Mouse (Mus musculus) kidney, adult 18-20 months (tissue): ENCODE results near the gene Dhx34.

Experiments used
- DNase-seq: peaks from one replicate; pipeline ENCODE4 v3.0.0; 2021

The Dhx34 gene

DNA sequence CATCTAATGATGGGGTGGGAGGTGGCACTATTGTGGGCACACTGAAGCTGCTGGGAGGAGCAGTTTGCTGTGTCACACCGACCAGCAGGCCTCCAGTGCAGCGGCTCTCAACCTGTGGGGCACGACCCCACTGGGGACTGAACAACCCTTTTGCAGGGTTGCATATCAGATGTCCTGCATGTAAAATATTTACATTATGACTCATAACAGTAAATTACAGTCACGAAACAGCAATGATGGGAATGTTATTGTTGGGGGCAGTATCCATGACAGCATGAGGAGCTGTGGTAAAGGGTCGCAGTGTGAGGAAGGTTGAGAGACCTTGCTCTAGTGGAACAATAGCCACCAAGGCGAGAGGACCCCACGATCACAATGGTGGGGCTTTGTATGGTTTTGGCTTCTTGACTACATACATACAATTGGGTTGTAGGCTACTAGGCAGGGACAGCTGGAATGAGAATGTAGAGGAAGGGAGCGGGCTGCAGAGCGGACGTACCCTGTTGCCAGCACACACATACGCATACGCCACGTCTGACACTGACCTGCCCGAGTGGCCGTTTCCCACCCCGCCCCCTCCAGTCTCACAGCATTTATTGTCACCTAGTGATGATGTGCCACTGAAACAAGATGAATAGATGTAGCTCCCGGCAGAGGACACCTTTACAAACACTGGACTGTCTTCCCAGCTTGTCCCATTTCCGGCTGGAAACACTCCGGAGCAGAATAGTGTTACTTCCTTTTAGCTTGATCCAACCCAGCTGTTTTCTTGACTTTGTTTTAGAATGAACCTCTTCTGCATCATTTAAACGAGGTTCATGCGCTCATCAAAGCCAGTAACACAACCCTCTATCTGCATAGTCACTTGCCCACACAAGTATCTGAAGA is 12.8 kb downstream of the Dhx34 start:
- no peak for DNase-seq

- DNase-seq, result no peak
Observed at GRCm38 (mm10) chr7:16207496-16207895, 14.3 kb downstream of the Dhx34 start.

GRCm38 (mm10) chr7:16207076-16207475 is 14.8 kb downstream of the Dhx34 start:
- no peak for DNase-seq

- peak; percentile 11 for DNase-seq
Observed at GRCm38 (mm10) chr7:16204791-16205190, 17.0 kb downstream of the Dhx34 start.

GRCm38 (mm10) chr7:16203505-16203903 is 18.3 kb downstream of the Dhx34 start:
- DNase-seq, result no peak

GRCm38 (mm10) chr7:16202756-16203504 is 18.9 kb downstream of the Dhx34 start:
- peak; percentile 78 for DNase-seq

DNA sequence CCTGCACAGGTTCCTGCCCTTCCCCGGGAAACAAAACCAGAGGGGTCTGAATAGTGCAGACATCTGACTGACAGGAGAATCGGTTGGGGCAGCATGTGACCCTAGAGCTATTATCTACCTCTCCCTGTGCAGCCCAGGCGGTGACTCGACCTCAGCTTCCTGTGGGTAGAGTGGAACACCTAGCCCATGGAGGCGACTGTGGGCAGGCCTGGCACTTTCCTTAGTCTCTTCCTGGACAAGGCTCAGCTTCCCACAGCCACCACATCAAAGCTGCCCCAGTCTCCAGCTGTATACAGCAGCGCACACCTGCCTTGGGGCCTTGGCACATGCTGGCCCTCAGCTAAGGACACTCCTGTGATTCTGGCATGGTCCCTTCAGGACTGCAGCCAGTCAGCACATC is 20.7 kb downstream of the Dhx34 start:
- DNase-seq, result no peak

DNA sequence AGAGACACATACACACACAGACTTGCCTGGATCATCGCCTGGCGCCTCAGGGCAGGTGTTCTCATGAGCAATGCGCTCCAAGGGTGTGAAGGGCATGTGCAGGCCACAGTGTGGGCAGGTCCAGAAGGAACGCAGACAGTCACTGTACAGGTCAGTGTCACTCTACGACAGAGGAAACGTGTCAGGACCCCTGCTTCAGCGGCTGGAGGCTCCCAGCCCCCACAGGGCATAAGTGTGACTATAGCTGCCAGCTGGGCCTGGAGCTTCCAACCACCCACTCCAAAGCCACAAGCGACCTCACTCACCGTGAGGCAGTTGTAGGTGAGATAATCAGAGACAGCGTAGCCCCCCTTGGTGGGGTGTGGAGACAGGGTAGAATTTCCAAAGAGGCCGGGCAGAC is 23.3 kb downstream of the Dhx34 start:
- no peak for DNase-seq

DNA sequence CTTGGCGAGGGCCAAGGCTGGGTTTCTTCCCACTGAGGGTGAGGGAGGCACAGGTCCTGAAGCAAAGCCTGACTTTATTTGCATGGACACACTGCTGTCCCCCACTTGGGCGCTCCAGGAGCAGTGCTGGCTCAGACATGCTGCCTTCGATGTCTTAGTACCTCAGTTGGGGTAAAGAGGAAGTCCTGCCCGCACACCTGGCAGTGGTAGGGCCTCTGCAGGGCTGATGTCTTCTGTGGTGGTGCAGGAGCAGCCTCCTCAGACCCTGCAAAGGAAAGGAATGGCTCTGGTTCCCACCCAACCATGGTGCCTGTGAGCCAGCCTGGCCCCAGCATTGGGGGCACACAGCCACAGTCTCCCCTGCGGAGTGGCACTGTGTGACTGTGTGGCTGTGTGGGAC is 24.7 kb downstream of the Dhx34 start:
- DNase-seq, result no peak

GRCm38 (mm10) chr7:16196616-16197015 is 25.2 kb downstream of the Dhx34 start:
- DNase-seq, result no peak

DNA sequence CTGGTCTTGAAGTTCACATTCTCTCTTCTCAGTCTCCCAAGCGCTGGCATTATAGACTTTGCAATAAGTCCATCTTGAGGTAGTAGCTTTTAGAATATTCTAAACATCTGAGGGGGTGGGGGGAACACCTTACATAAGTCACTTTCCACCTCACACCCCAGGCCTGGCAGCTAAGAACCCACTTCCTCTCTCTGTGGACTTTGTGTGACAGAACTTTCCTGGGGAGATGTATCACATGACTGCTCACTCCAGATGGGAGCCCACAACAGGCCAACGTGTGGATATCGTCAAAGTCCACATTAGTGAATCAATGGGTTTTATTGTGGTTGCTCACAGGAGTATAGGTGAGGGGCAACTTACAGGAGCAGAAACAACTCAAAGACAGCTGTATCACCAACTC is 28.1 kb downstream of the Dhx34 start:
- no peak for DNase-seq

- peak; percentile 84 for DNase-seq
Observed at GRCm38 (mm10) chr7:16192315-16192714, 29.5 kb downstream of the Dhx34 start.

DNA sequence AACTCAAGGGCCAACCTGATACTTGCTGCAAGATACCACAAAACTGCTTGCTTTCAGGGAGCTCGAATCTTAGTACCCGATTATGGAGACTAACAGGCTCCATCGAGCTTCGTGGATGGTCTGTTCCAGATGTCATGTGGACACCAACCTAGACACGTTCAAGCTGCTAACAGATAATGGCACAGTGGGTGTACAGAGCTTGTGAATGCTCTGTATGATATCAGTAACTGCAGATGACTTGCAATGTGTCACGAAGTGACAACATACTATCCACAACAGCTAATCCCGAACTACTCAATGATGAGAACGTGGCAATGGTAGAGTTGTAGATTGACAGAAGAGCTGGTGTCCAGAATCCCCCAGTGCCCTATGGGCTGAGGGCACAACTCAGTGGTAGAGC is 34.3 kb downstream of the Dhx34 start:
- DNase-seq, result no peak

GRCm38 (mm10) chr7:16183663-16184062 is 38.2 kb downstream of the Dhx34 start:
- DNase-seq, result peak; percentile 70

DNA sequence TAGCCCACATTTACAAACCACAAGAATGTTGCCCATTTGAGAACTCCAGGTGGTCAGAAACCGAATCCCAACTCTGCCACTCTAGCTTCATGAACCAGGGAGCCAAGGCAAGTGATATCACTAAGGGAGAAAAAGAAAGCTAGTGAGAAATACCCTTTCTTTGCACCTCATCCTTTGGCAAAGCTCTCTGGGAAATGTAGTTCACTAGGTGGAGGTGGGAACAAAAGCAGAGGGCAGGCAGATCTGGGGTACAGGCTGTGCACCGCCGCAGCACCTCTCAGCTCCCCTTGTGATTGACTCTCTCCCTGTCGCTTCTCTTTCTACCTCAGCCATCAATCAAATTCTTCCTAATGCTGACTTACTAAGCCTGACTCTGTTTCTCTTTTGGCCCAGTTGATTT is 43.7 kb downstream of the Dhx34 start:
- no peak for DNase-seq

DNA sequence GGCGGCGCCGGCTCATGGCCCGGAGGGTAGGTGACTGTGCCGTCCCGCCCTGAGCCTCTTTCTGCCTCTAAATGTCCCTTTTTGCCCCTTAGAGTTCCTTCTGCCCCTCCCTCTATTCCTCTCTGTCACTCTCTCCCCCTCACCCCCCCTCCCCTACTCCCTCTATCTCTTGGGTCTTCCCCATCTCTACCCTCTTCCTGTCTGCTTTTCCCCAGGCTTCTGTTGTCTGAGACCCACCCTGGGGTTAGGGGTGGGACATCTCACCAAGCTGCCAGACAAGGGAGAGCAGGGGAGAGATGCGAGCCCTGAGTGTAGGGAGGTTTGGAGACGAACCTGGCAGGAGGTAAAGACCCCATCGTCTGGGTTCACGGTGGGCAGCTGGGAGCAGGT is 46.3 kb downstream of the Dhx34 start:
- DNase-seq, result no peak

- DNase-seq, result peak; percentile 18
Observed at GRCm38 (mm10) chr7:16174597-16175541, 47.0 kb downstream of the Dhx34 start, which contains the start of gene Meis3. TSS of gene Meis3 (plus strand) at chr7:16175090.

GRCm38 (mm10) chr7:16173146-16173545 is 48.7 kb downstream of the Dhx34 start:
- DNase-seq, result no peak

DNA sequence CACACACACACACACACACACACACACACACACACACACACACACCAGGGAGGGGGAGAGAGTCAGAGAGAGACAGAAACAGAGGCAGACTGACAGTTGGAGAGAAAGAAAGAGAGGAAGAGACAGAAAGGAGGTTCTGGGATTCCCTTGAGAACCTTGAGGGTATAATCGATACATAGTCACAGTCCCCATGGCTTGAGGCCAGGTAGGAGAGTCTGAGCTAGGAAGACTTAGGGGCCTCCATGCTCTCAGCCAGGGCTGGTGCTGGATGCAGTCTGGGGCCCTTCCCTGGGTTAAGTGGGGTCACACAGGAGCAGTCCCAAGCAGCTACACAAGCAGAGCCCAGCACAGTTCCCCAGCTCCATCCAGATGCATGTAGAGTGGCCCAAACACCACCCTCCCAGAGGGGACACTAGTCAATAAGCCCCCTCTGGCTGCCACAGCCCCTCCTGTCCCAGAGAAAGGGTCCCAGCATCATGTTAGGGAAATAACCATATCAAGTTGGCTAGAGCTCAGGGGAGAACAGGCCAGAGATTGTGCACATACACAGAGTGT is 49.2 kb downstream of the Dhx34 start:
- no peak for DNase-seq

GRCm38 (mm10) chr7:16172141-16172581 is 49.7 kb downstream of the Dhx34 start:
- DNase-seq, result no peak

DNA sequence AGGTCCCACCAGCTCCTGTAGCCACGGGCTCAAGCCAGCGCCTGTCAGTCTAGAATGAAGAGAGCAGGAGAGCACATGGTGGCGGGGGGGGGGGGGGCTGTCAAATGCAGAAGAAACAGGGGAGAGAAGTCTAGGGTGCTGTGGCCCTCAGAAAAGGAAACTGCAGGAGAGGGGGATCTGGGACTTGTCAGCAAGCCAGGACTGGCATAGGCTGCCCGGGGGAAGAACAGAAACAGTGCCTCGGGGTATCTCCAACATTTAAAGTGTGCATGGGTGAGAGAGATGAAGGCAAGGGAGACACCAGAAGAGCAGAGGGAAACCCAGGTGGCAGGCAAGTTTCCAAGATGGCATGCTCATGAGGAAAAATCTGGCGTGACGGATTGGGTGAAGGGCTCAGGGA is 59.8 kb downstream of the Dhx34 start:
- no peak for DNase-seq

GRCm38 (mm10) chr7:16161302-16161701 is 60.5 kb downstream of the Dhx34 start:
- DNase-seq, result no peak

DNA sequence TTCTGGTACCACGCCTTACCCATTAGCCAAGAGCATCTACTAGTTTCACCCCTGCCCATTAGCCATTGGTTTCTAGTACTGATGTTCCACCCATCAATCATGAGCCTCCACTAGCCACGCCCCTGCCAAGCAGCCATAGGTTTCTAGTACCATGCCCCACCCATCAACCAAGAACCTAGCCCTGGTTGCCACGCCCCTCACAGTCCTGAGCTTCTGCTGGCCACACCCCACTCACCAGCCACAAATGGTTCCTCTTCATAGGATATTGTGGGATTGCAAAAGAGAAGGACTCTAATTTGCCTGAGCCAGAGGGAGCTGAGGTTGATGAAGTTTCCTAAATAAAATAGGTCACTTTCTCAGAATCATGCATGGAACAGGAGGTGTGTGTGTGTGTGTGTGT is 61.1 kb downstream of the Dhx34 start:
- DNase-seq, result no peak
